Mouse (Mus musculus) thymus, postnatal 4 days (tissue): ENCODE data around the gene Bach2.

Source experiments
- DNase-seq: peaks from one replicate; pipeline ENCODE4 v3.0.0; 2021

Gene Bach2

GRCm38 (mm10) chr4:32251946-32252672 is 13.5 kb downstream of the Bach2 start:
- peak; percentile 29 for DNase-seq

- DNase-seq, result peak; percentile 58
These were observed 19.1 kb downstream of the Bach2 start for GRCm38 (mm10) chr4:32257686-32258085.

DNA sequence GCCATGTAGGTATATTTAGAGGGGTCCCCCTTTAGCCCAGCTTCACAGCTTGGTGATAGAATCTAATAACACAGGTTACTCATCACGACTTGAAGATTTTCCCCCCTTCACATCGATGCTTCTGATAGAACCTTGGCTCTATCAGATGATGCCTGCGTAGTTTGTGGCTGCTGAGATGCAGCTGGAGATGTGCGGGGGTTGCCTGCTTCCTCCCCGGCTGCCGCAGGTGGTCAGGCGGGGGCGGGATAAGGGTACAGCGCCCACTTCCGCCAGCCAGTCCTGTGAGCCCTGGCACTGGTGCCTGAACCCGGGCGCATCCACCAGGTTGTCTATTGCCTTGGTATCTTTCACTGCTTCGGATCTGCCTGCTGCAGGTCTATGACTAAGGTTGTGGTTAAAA is 19.5 kb downstream of the Bach2 start:
- DNase-seq, result peak; percentile 87

GRCm38 (mm10) chr4:32258596-32258995 is 20.0 kb downstream of the Bach2 start:
- DNase-seq, result no peak

- no peak for DNase-seq
These were observed 22.3 kb downstream of the Bach2 start for GRCm38 (mm10) chr4:32260909-32261308.

DNA sequence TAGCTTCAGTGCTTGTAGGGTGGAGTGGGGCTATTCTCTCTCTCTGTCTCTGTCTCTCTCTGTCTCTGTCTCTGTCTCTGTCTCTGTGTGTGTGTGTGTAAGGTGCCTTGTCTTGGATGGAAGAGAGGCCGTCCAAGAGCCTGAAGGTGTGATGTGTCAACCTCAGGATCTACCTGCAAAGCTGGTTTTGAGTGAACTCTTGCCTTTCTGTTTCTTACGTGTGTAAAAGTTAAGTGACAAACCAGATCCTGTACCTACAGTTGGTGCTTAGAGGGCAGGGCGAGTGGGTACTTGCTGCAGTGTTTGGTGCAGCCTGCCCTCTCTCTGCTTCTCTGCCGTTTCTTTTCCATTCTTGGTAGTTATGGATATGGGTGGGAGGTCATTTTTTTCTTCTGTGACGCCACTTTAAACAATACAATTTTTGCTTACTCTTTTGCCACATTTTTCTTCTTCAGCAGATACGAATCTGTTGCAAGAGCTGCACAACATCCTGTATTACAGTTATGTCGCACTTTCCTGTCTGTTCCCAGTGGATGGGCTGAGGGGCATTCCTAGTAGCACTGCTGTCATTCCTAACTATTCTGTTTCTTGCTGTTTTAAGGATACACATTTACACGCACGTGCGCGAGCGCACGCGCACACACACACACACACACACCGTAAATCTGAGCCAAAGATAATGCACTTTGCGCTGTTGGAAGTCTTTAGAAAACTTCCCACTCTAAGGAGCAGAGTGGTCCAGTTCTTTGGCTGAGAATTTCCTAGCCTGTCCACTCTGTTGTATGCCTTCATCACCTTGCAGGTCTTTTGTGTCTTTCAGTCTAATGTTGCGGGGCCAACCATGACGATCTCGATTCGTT is 24.5 kb downstream of the Bach2 start:
- no peak for DNase-seq

DNA sequence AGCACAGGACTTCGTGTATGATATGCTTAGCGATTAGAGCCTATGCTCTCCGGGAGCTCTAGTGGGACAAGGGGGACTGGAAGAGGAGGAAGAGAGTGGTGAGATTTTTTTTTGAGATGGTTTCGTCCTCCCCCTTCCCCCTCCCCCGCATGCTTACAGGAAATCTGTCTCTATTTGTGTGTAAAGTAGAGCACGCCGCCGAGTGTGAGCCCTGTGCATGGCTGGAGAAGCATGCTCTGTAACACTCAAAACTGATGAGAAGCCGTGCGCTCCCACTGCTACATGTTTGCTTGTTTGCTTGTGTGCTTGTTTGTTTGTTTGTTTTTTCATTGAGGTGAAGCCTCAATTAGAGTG is 25.1 kb downstream of the Bach2 start:
- peak; percentile 54 for DNase-seq

- DNase-seq, result no peak
These were observed 26.3 kb downstream of the Bach2 start for GRCm38 (mm10) chr4:32264892-32265291.

DNA sequence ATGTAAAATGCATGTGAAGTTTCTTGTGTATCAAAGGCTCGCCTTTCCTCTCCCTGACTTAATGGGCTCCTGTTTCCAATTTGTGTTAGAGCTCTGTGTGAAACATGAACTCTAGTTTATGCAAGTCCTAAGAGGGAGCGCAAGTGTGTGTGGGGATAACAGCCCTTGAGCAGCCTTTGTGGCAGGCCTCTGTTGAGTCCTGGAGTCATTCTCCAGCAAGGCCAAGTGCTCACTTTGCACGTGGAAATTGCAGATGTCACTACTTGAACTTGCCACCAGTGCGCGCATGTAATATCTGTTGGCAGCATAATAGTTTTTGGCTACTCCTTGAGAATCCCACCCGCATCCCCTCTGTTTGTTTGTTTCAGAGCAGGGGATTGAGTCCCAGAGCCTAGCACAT is 28.1 kb downstream of the Bach2 start:
- no peak for DNase-seq

DNA sequence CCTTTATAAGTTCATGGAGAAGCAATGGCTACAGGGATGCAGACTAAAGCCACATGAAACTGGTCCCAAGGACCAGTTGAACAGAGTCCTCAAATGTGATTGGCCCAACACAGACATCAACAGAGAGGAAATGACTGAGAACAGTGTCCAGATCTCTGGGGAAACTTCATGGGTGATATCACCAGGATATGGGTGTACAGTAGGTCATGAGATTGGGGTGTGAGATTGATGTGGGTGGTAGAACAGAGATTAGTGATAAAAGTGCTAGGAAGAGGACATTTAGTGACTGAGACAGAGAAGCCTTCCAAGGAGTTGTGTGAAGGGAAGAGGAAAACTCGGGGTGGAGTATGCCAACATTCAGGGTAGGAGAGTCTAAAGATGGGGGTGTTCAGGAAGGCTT is 29.4 kb downstream of the Bach2 start:
- DNase-seq, result no peak

GRCm38 (mm10) chr4:32272398-32272797 is 33.8 kb downstream of the Bach2 start:
- DNase-seq, result no peak

DNA sequence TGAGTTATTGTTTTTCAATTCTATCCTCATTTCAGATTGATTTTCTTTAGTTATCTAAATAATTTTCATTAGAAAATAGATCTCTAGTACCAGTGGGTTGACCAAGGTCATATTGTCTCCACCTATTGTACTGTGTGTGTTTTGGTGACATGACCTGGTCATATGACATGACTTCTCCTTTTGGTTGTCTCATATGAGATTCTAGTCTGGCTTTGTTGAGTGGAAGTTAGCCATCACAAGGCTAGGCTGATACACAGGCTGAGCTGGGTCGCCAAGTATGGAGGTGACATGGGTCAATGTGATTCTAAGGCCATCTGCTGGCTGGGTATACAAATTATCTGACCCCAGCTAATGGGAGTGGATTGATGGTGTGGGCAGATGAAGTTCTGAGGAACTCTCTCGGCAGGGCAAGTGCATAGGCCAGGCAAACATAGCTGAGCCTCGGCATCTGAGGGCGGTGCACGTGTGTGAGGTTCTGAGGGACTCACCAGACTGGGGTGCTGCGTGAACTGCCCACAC is 36.2 kb downstream of the Bach2 start:
- no peak for DNase-seq

DNA sequence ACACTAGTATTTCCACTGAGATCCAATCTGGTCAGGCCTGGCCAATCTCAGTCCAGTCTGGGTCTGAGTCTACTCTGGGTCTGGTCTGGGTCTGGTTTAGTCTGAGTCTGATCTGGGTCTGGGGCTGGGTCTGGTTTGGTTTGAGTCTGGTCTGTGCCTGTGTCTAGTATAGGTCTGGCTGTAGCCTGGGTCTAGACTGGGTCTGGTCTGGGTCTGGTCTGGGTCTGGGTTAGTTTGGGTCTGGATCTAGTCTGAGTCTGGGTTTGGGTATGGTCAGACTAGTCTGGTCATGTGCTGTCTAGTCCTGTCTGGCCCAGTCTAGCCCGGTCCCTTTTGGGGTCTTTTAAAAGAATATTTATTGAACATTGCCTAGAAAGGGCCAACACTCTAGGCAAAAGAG is 41.2 kb downstream of the Bach2 start:
- no peak for DNase-seq

GRCm38 (mm10) chr4:32280401-32280800 is 41.8 kb downstream of the Bach2 start:
- peak; percentile 58 for DNase-seq

- DNase-seq, result no peak
These were observed 42.7 kb downstream of the Bach2 start for GRCm38 (mm10) chr4:32281306-32281705.

GRCm38 (mm10) chr4:32286405-32286804 is 47.8 kb downstream of the Bach2 start:
- no peak for DNase-seq

- DNase-seq, result no peak
These were observed 49.6 kb downstream of the Bach2 start for GRCm38 (mm10) chr4:32288036-32288860.

GRCm38 (mm10) chr4:32289845-32290244 is 51.2 kb downstream of the Bach2 start:
- no peak for DNase-seq

DNA sequence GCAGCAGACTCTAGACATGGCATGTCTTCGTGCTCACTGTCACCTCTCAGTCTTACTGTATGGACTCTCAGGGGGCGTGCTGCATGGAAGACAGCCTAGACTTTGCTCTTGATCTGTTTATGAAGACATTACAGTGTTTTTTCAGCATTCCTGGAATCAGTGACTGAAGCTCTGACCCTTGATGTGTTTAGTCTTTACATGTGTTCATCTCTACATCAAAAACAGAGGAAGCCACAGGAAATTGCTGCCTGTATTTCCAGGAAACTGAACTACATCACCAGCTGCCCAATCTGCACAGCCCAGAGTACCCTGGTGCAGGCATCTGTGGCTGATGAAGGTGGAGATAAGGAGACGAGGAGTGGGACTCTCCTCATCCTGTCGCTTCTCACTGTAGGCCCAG is 52.8 kb downstream of the Bach2 start:
- DNase-seq, result peak; percentile 35

- DNase-seq, result no peak
These were observed 55.2 kb downstream of the Bach2 start for GRCm38 (mm10) chr4:32293686-32294265.

DNA sequence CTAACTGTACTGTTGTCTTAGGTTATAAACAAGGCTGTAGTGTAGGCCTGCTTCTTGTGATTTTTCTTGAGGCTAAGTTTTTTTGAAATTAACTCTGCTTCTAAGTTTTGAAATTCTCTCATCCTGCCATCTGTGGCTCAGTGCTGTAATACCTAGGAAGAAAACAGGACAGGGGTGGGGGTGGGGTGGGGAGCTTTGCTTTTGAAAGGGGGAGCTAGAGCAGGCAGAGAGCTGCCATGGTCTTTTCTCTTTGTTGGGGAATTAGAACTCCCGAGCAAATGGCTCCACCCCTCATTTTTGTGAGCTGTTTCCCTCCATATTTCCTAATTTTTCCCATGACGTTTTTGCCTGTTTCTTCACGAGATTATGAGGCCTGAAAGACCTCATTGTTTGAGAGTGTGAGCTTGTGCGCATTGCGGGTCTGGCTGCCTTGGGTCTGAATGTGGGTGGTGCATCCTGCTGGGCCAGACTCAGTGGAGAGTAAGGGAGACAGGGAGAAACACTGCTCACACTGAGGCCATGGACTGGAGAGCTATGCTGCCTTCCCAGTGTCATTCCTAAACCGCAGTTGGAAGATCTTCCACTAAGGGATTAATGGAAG is 58.6 kb downstream of the Bach2 start:
- DNase-seq, result no peak

GRCm38 (mm10) chr4:32299221-32299620 is 60.6 kb downstream of the Bach2 start:
- no peak for DNase-seq
